Mouse (Mus musculus): ENCODE data around the gene Iars.
A peak's percentile ranks its signal among the peaks of the same experiment; 100 is the strongest.

Gene Iars

GRCm38 (mm10) chr13:49681351-49682232, at the start of gene Iars:
Gene Iars, plus strand, starts transcription at chr13:49682100.
- DNase-seq (ENCODE audit: low spot score), result peak; percentile 98

GRCm38 (mm10) chr13:49639965-49640364, 41.9 kb upstream of the Iars start:
- DNase-seq (ENCODE audit: low spot score), result no peak

GRCm38 (mm10) chr13:49642650-49643049, 39.2 kb upstream of the Iars start:
- DNase-seq (ENCODE audit: low spot score), result no peak

GRCm38 (mm10) chr13:49643669-49644362, 38.1 kb upstream of the Iars start:
- DNase-seq (ENCODE audit: low spot score), result no peak

- DNase-seq (ENCODE audit: low spot score), result no peak
Measured at GRCm38 (mm10) chr13:49644731-49645529, 37.0 kb upstream of the Iars start.

- no peak for DNase-seq (ENCODE audit: low spot score)
Measured at GRCm38 (mm10) chr13:49646019-49646418, 35.9 kb upstream of the Iars start.

GRCm38 (mm10) chr13:49651136-49651535, 30.8 kb upstream of the Iars start:
- DNase-seq (ENCODE audit: low spot score), result no peak

- DNase-seq (ENCODE audit: low spot score), result no peak
Measured at GRCm38 (mm10) chr13:49651781-49652351, 30.0 kb upstream of the Iars start.

- DNase-seq (ENCODE audit: low spot score), result peak; percentile 99
Measured at GRCm38 (mm10) chr13:49652481-49653179, 29.3 kb upstream of the Iars start, which contains the start of the genes Cenpp and Nol8. Gene Cenpp, minus strand, starts transcription at chr13:49652785. Gene Nol8, plus strand, starts transcription at chr13:49653078.

GRCm38 (mm10) chr13:49653180-49653541, 28.7 kb upstream of the Iars start:
- DNase-seq (ENCODE audit: low spot score), result no peak

- DNase-seq (ENCODE audit: low spot score), result no peak
Measured at GRCm38 (mm10) chr13:49677793-49678192, 4.1 kb upstream of the Iars start.

- DNase-seq (ENCODE audit: low spot score), result no peak
Measured at GRCm38 (mm10) chr13:49682233-49682846, 440 bp downstream of the Iars start.

GRCm38 (mm10) chr13:49684266-49684665, 2.4 kb downstream of the Iars start:
- no peak for DNase-seq (ENCODE audit: low spot score)

- no peak for DNase-seq (ENCODE audit: low spot score)
Measured at GRCm38 (mm10) chr13:49691056-49691455, 9.2 kb downstream of the Iars start.

- no peak for DNase-seq (ENCODE audit: low spot score)
Measured at GRCm38 (mm10) chr13:49703216-49703779, 21.4 kb downstream of the Iars start.

GRCm38 (mm10) chr13:49706032-49706690, 24.3 kb downstream of the Iars start:
- DNase-seq (ENCODE audit: low spot score), result no peak

- DNase-seq (ENCODE audit: low spot score), result no peak
Measured at GRCm38 (mm10) chr13:49708311-49708710, 26.4 kb downstream of the Iars start.

- no peak for DNase-seq (ENCODE audit: low spot score)
Measured at GRCm38 (mm10) chr13:49712047-49712721, 30.3 kb downstream of the Iars start.

GRCm38 (mm10) chr13:49719310-49719709, 37.4 kb downstream of the Iars start:
- no peak for DNase-seq (ENCODE audit: low spot score)
